Mouse (Mus musculus) heart, embryonic 16.5 days (tissue): ENCODE measurements at regions not wholly inside any gene's neighbourhood (a gene's known extent, or its start where the extent isn't known, plus 50 kb on each side); places are given as distances from the start of the nearest gene placed in this dataset.

Source experiments
- ATAC-seq: fragments of 200-750 bp; cut with Nextera tagmentation; replicated peaks from 2 replicates; pipeline ENCODE4 v1.8.0; 2017; ENCODE audit warnings: moderate number of reproducible peaks; ENCODE audit not compliant: insufficient read depth, low FRiP score; ENCODE audit errors: extremely low read depth
- H3K27ac ChIP-seq: fragments of 300-500 bp; sonication (generic); 2 replicates; pipeline ENCODE4 v1.5.1; 2014; ENCODE audit warnings: mild to moderate bottlenecking, low read length, control low read depth, moderate library complexity
- H3K27me3 ChIP-seq: fragments of 300-500 bp; sonication (generic); 2 replicates; pipeline ENCODE4 v1.6.1; 2014; ENCODE audit warnings: low read length, mixed read lengths; ENCODE audit not compliant: control insufficient read depth, insufficient read depth
- H3K36me3 ChIP-seq: fragments of 300-500 bp; sonication (generic); 2 replicates; pipeline ENCODE4 v1.6.1; 2014; ENCODE audit not compliant: control insufficient read depth, insufficient read depth
- H3K4me1 ChIP-seq: fragments of 300-500 bp; sonication (generic); 2 replicates; pipeline ENCODE4 v1.6.1; 2014; ENCODE audit warnings: low read length, mixed read lengths; ENCODE audit not compliant: control insufficient read depth, insufficient read depth
- H3K4me2 ChIP-seq: fragments of 300-500 bp; sonication (generic); 2 replicates; pipeline ENCODE4 v1.6.1; 2014; ENCODE audit warnings: low read depth, mild to moderate bottlenecking, control low read depth, low read length
- H3K4me3 ChIP-seq: fragments of 300-500 bp; sonication (generic); 2 replicates; pipeline ENCODE4 v1.5.1; 2014; ENCODE audit warnings: mild to moderate bottlenecking, control low read depth, low read length
- H3K9ac ChIP-seq: fragments of 300-500 bp; sonication (generic); 2 replicates; pipeline ENCODE4 v1.6.1; 2014; ENCODE audit warnings: low read length, control low read depth
- H3K9me3 ChIP-seq: fragments of 300-500 bp; sonication (generic); replicated peaks from 2 replicates; pipeline ENCODE4 v1.6.1; 2016; ENCODE audit warnings: low read length; ENCODE audit not compliant: control insufficient read depth
- WGBS: fragments of 180-500 bp; shearing (Covaris S2); extraction: QIAGEN DNeasy Blood & Tissue Kit; methylation state at CpG from one replicate; pipeline ENCODE4 v1.1.7; 2014; 5-methylcytosine and 5-hydroxymethylcytosine counted together

- Histone ChIP-seq H3K4me1 (no peaks in the 10 kb centered on the region), H3K27ac (no peak overlapping the region), H3K9me3 (no peaks in the 10 kb centered on the region), H3K4me3 (no peak overlapping the region), H3K36me3 (no peaks in the 10 kb centered on the region), H3K4me2 (no peak overlapping the region), H3K27me3 (no peaks in the 10 kb centered on the region), H3K9ac (no peak overlapping the region)
- ATAC-seq = no peak
- 48% methylated on average over 5 of the region's 5 CpGs for WGBS
Measured at GRCm38 (mm10) chr12:50893604-50894003, 244.7 kb upstream of the Prkd1 start.

GRCm38 (mm10) chr12:50875796-50876195 lies 226.9 kb upstream of the Prkd1 start:
- no peak overlapping the region for H3K4me3 ChIP-seq
- no peak overlapping the region for H3K4me2 ChIP-seq
- no peak for ATAC-seq
- H3K4me1 ChIP-seq = no peaks in the 10 kb centered on the region
- H3K9me3 ChIP-seq = no peaks in the 10 kb centered on the region
- no peaks in the 10 kb centered on the region for H3K36me3 ChIP-seq
- H3K9ac ChIP-seq = no peak overlapping the region
- no peak overlapping the region for H3K27ac ChIP-seq
- no peaks in the 10 kb centered on the region for H3K27me3 ChIP-seq

GRCm38 (mm10) chr12:50874024-50874398 lies 225.1 kb upstream of the Prkd1 start:
- Histone ChIP-seq H3K27ac (no peak overlapping the region), H3K36me3 (no peaks in the 10 kb centered on the region), H3K27me3 (no peaks in the 10 kb centered on the region), H3K9me3 (no peaks in the 10 kb centered on the region), H3K4me2 (no peak overlapping the region), H3K9ac (no peak overlapping the region), H3K4me3 (no peak overlapping the region), H3K4me1 (no peaks in the 10 kb centered on the region)
- 87% methylated on average over 4 of the region's 4 CpGs for WGBS
- ATAC-seq = no peak

GRCm38 (mm10) chr12:50873390-50874023 lies 224.6 kb upstream of the Prkd1 start:
- Histone ChIP-seq H3K9me3 (no peaks in the 10 kb centered on the region), H3K4me3 (no peak overlapping the region), H3K36me3 (no peaks in the 10 kb centered on the region), H3K9ac (no peak overlapping the region), H3K27me3 (no peaks in the 10 kb centered on the region), H3K4me2 (no peak overlapping the region), H3K4me1 (no peaks in the 10 kb centered on the region), H3K27ac (no peak overlapping the region)
- ATAC-seq = no peak
- 83% methylated on average over 11 of the region's 11 CpGs for WGBS

GRCm38 (mm10) chr12:50851644-50852043 lies 202.7 kb upstream of the Prkd1 start:
- Histone ChIP-seq H3K27ac (no peak overlapping the region), H3K36me3 (no peaks in the 10 kb centered on the region), H3K9me3 (no peaks in the 10 kb centered on the region), H3K4me1 (peaks cover 2% of the 10 kb centered on the region; the same call in 1 of the 2 replicates), H3K27me3 (no peaks in the 10 kb centered on the region), H3K4me3 (no peak overlapping the region), H3K4me2 (no peak overlapping the region), H3K9ac (no peak overlapping the region)
- WGBS = 82% methylated on average over 3 of the region's 3 CpGs
- ATAC-seq = no peak

GRCm38 (mm10) chr12:50847976-50848375 lies 199.1 kb upstream of the Prkd1 start:
- no peak overlapping the region for H3K4me2 ChIP-seq
- peaks cover 2% of the 10 kb centered on the region; the same call in 1 of the 2 replicates for H3K4me1 ChIP-seq
- H3K27ac ChIP-seq = no peak overlapping the region
- H3K9me3 ChIP-seq = no peaks in the 10 kb centered on the region
- no peak for ATAC-seq
- no peaks in the 10 kb centered on the region for H3K36me3 ChIP-seq
- H3K27me3 ChIP-seq = no peaks in the 10 kb centered on the region
- no peak overlapping the region for H3K4me3 ChIP-seq
- 48% methylated on average over 3 of the region's 3 CpGs for WGBS
- no peak overlapping the region for H3K9ac ChIP-seq

- H3K4me2 ChIP-seq = no peak overlapping the region
- 77% methylated on average over 6 of the region's 6 CpGs for WGBS
- no peak overlapping the region for H3K27ac ChIP-seq
- ATAC-seq = no peak
- H3K4me1 ChIP-seq = no peaks in the 10 kb centered on the region
- H3K4me3 ChIP-seq = no peak overlapping the region
- H3K9ac ChIP-seq = no peak overlapping the region
- H3K9me3 ChIP-seq = no peaks in the 10 kb centered on the region
- no peaks in the 10 kb centered on the region for H3K36me3 ChIP-seq
- H3K27me3 ChIP-seq = no peaks in the 10 kb centered on the region
Measured at GRCm38 (mm10) chr12:50842744-50843143, 193.8 kb upstream of the Prkd1 start.

- ATAC-seq = no peak
- Histone ChIP-seq H3K9me3 (no peaks in the 10 kb centered on the region), H3K36me3 (no peaks in the 10 kb centered on the region), H3K9ac (no peak overlapping the region), H3K27ac (no peak overlapping the region), H3K27me3 (no peaks in the 10 kb centered on the region), H3K4me2 (no peak overlapping the region), H3K4me3 (no peak overlapping the region), H3K4me1 (no peaks in the 10 kb centered on the region)
- 77% methylated on average over 2 of the region's 2 CpGs for WGBS
Measured at GRCm38 (mm10) chr12:50839391-50839790, 190.5 kb upstream of the Prkd1 start.

GRCm38 (mm10) chr12:50808731-50809281 lies 159.9 kb upstream of the Prkd1 start:
- H3K9me3 ChIP-seq = no peaks in the 10 kb centered on the region

More at GRCm38 (mm10) chr12:50808731-50809281, 159.9 kb upstream of the Prkd1 start:
- Histone ChIP-seq H3K4me3 (no peak overlapping the region), H3K36me3 (no peaks in the 10 kb centered on the region), H3K27ac (no peak overlapping the region), H3K27me3 (no peaks in the 10 kb centered on the region), H3K4me1 (no peaks in the 10 kb centered on the region), H3K9ac (no peak overlapping the region), H3K4me2 (no peak overlapping the region)
- 62% methylated on average over 7 of the region's 7 CpGs for WGBS
- ATAC-seq = no peak
